Mouse (Mus musculus) heart, postnatal 25 days (tissue): Measurements from ENCODE around the gene Hist1h3f. TPM values are rescaled to one million over a fixed set of nuclear protein-coding genes. Genes with fewer than 3 reads are reported as not detected.

Experiments used
- DNase-seq: peaks from one replicate; pipeline ENCODE4 v3.0.0; 2022; ENCODE audit warnings: low spot score
- intact Hi-C: fragments of 180-260 bp; cut with DNase I; formaldehyde crosslinking; loops from one replicate; pipeline ENCODE4 v1.15.1; 2025
- microRNA-seq: library from miRNA; unstranded; fragments of <30 nt; microRNA quantifications from one replicate; pipeline ENCODE4 v1.2.0, GENCODE M21; 2022
- total RNA-seq, 2 experiments: library from RNA; stranded (reverse); gene quantifications; 2 replicates each; pipeline ENCODE4 v1.2.3; 2021

Gene Hist1h3f
- total RNA-seq, 2 experiments from 2014 or later = 6.4 to 10.6 TPM

DNA sequence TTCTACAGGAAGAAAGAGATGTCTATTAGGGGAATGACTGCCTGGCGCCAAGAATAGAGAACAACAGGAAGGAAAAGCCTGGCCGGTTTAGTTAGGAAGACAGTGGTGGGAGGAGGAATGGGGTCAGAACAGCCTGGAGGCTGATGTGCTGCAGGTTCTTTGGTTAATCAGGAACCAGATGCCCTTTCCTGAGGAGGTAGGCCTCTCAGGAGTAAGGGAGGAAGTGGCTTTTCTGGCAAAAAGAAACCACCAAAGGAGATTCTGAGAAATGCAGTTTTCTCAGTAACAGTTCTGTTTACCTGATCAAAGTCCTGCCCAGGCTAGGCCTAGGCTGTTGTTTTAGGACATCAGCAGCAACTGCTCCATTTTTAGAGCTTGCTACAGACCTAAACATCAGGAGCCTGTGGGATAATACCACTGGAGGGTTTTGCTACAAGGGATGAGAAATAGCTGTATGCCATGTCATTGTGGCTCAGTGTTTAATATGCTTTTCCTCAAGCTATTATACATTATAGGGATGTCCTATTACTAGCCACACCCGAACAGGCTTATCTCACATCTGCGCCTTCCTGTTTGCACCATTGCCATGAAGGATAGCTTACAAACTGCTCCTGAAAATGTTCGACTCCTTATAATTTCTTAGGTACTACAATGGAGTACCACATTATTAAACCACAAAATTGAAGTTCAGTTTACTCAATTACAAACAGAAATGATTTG lies 49.4 kb downstream of the Hist1h3f start:
- DNase-seq = no peak
- intact Hi-C loops = no loop called here

Small RNAs within 50 kb of the gene (microRNA-seq; reads per million reads assigned to microRNA genes)
- gene Gm44297 = not detected
- gene Gm44359 = not detected
- gene Gm44394 = not detected
- not detected for gene n-TStga1

Other genes with a start within 250 kb of the Hist1h3f start
- 10 to 100 TPM; 16.8 to 20.2 TPM for gene Zfp322a, start 174.8 kb upstream of the Hist1h3f start, total RNA-seq
- 1 to 10 TPM; 3.9 to 4.4 TPM for gene Abt1, start 120.2 kb upstream of the Hist1h3f start, total RNA-seq
- not detected for gene Btn1a1, start 78.2 kb upstream of the Hist1h3f start, total RNA-seq
- gene Btn2a2, start 55.2 kb upstream of the Hist1h3f start, total RNA-seq = not detected
- gene Hist1h4h, start 13.0 kb upstream of the Hist1h3f start, total RNA-seq = 100 to 1,000 TPM; 272 to 334 TPM
- gene Hist1h2af, start 10.1 kb upstream of the Hist1h3f start, total RNA-seq = 10 to 100 TPM; 13.7 to 25.9 TPM
- 1 to 10 TPM; 3.4 to 4.1 TPM for gene Hist1h3g, start 8.6 kb upstream of the Hist1h3f start, total RNA-seq
- gene Hist1h2bh, start 660 bp upstream of the Hist1h3f start, total RNA-seq = 1 to 10 TPM; 1.4 to 1.9 TPM
- 10 to 100 TPM; 33.0 to 46.9 TPM for gene Hist1h4f, start 7.6 kb downstream of the Hist1h3f start, total RNA-seq
- 1 to 10 TPM; 1.8 to 2.5 TPM for gene Hist1h1d, start 9.2 kb downstream of the Hist1h3f start, total RNA-seq
- gene Hist1h3e, start 18.3 kb downstream of the Hist1h3f start, total RNA-seq = 10 to 100 TPM; 15.4 to 27.3 TPM
- 1 to 10 TPM; 3.4 to 4.1 TPM for gene Hist1h2ae, start 27.2 kb downstream of the Hist1h3f start, total RNA-seq
- gene Hist1h2bg, start 27.3 kb downstream of the Hist1h3f start, total RNA-seq = 10 to 100 TPM; 28.4 to 48.1 TPM
- gene Hist1h2bf, start 30.1 kb downstream of the Hist1h3f start, total RNA-seq = 10 to 100 TPM; 16.8 to 17.6 TPM
- gene Hist1h2ad, start 30.3 kb downstream of the Hist1h3f start, total RNA-seq = 1 to 10 TPM; 2.4 to 4.8 TPM
- gene Hist1h3d, start 31.7 kb downstream of the Hist1h3f start, total RNA-seq = 1 to 10 TPM; 3.4 to 3.6 TPM
- 10 to 100 TPM; 54.4 to 63.1 TPM for gene Hist1h4d, start 37.5 kb downstream of the Hist1h3f start, total RNA-seq
- gene Hist1h2be, start 77.1 kb downstream of the Hist1h3f start, total RNA-seq = 10 to 100 TPM; 10.5 to 10.7 TPM
- 10 to 100 TPM; 35.6 to 42.0 TPM for gene Hist1h1e, start 78.5 kb downstream of the Hist1h3f start, total RNA-seq
- gene Hist1h2ac, start 139.9 kb downstream of the Hist1h3f start, total RNA-seq = 1 to 10 TPM; 1.5 to 1.9 TPM
- gene Hist1h2bc, start 140.1 kb downstream of the Hist1h3f start, total RNA-seq = 10 to 100 TPM; 73.7 to 74.9 TPM
- gene Hist1h1t, start 151.8 kb downstream of the Hist1h3f start, total RNA-seq = not detected
- 10 to 100 TPM; 42.4 to 60.8 TPM for gene Hist1h4c, start 154.4 kb downstream of the Hist1h3f start, total RNA-seq
- 10 to 100 TPM; 48.9 to 50.3 TPM for gene Hfe, start 166.8 kb downstream of the Hist1h3f start, total RNA-seq
- 100 to 1,000 TPM; 134 to 160 TPM for gene Hist1h1c, start 194.8 kb downstream of the Hist1h3f start, total RNA-seq
- 1 to 10 TPM; 3.2 to 9.1 TPM for gene Hist1h3c, start 201.6 kb downstream of the Hist1h3f start, total RNA-seq
- 10 to 100 TPM in 1 of 2 experiments, 1 to 10 TPM in 1; 9.6 to 11.4 TPM for gene Hist1h2bb, start 202.7 kb downstream of the Hist1h3f start, total RNA-seq
- gene Hist1h2ab, start 207.1 kb downstream of the Hist1h3f start, total RNA-seq = 10 to 100 TPM; 12.7 to 17.0 TPM
- gene Hist1h3b, start 208.2 kb downstream of the Hist1h3f start, total RNA-seq = 10 to 100 TPM; 19.3 to 26.5 TPM
- 10 to 100 TPM; 13.3 to 23.6 TPM for gene Hist1h4b, start 213.0 kb downstream of the Hist1h3f start, total RNA-seq
- 10 to 100 TPM; 12.6 to 15.8 TPM for gene Hist1h4a, start 217.2 kb downstream of the Hist1h3f start, total RNA-seq
- 10 to 100 TPM; 15.8 to 18.0 TPM for gene Hist1h3a, start 218.3 kb downstream of the Hist1h3f start, total RNA-seq
- 1 to 10 TPM; 5.4 to 9.2 TPM for gene Hist1h1a, start 219.6 kb downstream of the Hist1h3f start, total RNA-seq
- gene Trim38, start 225.9 kb downstream of the Hist1h3f start, total RNA-seq = not detected